Mouse (Mus musculus): ENCODE results near the gene Fzd4.

DNA sequence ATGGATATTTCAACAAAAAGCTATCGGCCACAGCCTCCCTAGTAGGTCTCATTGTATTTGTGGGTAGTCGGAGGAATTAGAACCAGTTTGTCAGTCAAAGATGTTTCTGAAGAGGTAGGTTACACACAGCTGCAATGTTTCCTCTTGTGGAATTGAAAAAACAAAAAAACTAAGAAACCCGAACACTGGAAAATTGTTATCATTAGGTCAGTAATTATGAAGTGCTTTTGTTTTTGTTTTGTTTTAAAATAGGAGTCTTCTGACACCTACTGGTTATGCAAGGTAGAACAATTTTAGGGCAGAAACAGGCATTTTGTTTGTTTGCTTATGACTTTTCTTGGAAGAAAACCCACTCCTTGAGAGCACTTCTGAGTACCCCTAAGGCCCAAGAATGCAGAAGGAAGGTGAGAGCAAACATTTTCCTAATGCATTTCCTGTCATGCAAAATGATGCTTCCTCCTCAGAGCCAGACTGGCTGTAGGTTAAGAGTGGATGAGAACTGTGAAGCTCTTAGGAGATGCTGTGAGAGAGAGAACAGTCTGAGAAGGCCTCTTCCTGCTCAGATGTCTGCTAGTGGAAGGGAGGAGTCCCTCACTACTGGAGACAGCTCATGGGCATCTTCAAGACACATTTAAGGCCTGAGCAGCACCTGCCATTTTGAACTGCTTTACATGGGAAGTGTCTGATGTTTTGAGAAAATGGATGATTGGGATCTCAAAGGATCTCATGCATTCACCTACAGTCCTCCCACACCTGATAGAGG lies 14.9 kb downstream of the Fzd4 start:
- TF ChIP-seq CTCF (IDR thresholded peaks at IDR 0.05; ENCODE audit: insufficient read depth, low read depth, low read length): no peak
- TF ChIP-seq POLR2A (IDR thresholded peaks at IDR 0.05; ENCODE audit: insufficient read depth, low read depth, low read length): no peak
